Mouse (Mus musculus) intestine, embryonic 16.5 days (tissue): Measurements from ENCODE around the gene Hoxd9. TPM values are rescaled to one million over a fixed set of nuclear protein-coding genes. Genes with fewer than 3 reads are reported as not detected.

Experiments used
- ATAC-seq: fragments of 200-750 bp; cut with Nextera tagmentation; 2 replicates; pipeline ENCODE4 v1.8.0; 2017; ENCODE audit warnings: moderate TSS enrichment, moderate library complexity
- H3K27ac ChIP-seq: fragments of 300-500 bp; sonication (generic); 2 replicates; pipeline ENCODE4 v1.5.1; 2014; ENCODE audit warnings: mild to moderate bottlenecking, low read length
- H3K27me3 ChIP-seq: fragments of 300-500 bp; sonication (generic); replicated peaks from 2 replicates; pipeline ENCODE4 v1.6.1; 2014; ENCODE audit warnings: low read length, control low read depth, mixed read lengths; ENCODE audit not compliant: control insufficient read depth, insufficient read depth
- H3K36me3 ChIP-seq: fragments of 300-500 bp; sonication (generic); 2 replicates; pipeline ENCODE4 v1.6.1; 2014; ENCODE audit warnings: low read length, control low read depth; ENCODE audit not compliant: control insufficient read depth, insufficient read depth
- H3K4me1 ChIP-seq: fragments of 300-500 bp; sonication (generic); 2 replicates; pipeline ENCODE4 v1.6.1; 2014; ENCODE audit warnings: low read length, control low read depth, mixed read lengths; ENCODE audit not compliant: control insufficient read depth, insufficient read depth
- H3K4me2 ChIP-seq: fragments of 300-500 bp; sonication (generic); 2 replicates; pipeline ENCODE4 v1.6.1; 2014; ENCODE audit warnings: low read depth, low read length, control low read depth
- H3K4me3 ChIP-seq: fragments of 300-500 bp; sonication (generic); 2 replicates; pipeline ENCODE4 v1.5.1; 2014; ENCODE audit warnings: mild to moderate bottlenecking, low read length
- H3K9ac ChIP-seq: fragments of 300-500 bp; sonication (generic); 2 replicates; pipeline ENCODE4 v1.6.1; 2014; ENCODE audit warnings: low read depth, low read length
- H3K9me3 ChIP-seq: fragments of 300-500 bp; sonication (generic); 2 replicates; pipeline ENCODE4 v1.6.1; 2016; ENCODE audit warnings: low read length, control low read depth; ENCODE audit not compliant: control insufficient read depth
- WGBS: fragments of 180-500 bp; shearing (Covaris S2); extraction: QIAGEN DNeasy Blood & Tissue Kit; methylation state at CpG from one replicate; pipeline ENCODE4 v1.1.7; 2014; 5-methylcytosine and 5-hydroxymethylcytosine counted together
- polyA plus RNA-seq: library from polyadenylated mRNA; unstranded; fragments of >200 nt; fragmentation: Nextera tagmentation; extraction: Ambion mirVana; gene quantifications from 2 replicates; pipeline ENCODE4 v1.2.1, GENCODE M21; 2015

Gene Hoxd9
- polyA plus RNA-seq, 1 experiment from 2014 or later = 2.5 TPM

- Histone ChIP-seq H3K36me3 (no peaks in the 10 kb centered on the region), H3K4me1 (peaks cover 12% of the 10 kb centered on the region), H3K4me2 (no peak overlapping the region), H3K9me3 (no peaks in the 10 kb centered on the region), H3K27ac (no peak overlapping the region), H3K9ac (no peak overlapping the region), H3K27me3 (peaks cover 75% of the 10 kb centered on the region), H3K4me3 (no peak overlapping the region)
- 32% methylated on average over 7 of the region's 7 CpGs for WGBS
- ATAC-seq = no peak
Measured at GRCm38 (mm10) chr2:74707599-74707998, 10.1 kb downstream of the Hoxd9 start.

- no peaks in the 10 kb centered on the region for H3K36me3 ChIP-seq
- no peak for ATAC-seq
- H3K27ac ChIP-seq = no peak overlapping the region
- H3K4me1 ChIP-seq = peaks cover 12% of the 10 kb centered on the region
- no peaks in the 10 kb centered on the region for H3K9me3 ChIP-seq
- WGBS = 34% methylated on average over 4 of the region's 4 CpGs
- H3K4me2 ChIP-seq = no peak overlapping the region
- H3K9ac ChIP-seq = no peak overlapping the region
- H3K4me3 ChIP-seq = no peak overlapping the region
- peaks cover 73% of the 10 kb centered on the region for H3K27me3 ChIP-seq
Measured at GRCm38 (mm10) chr2:74708676-74709075, 11.1 kb downstream of the Hoxd9 start.

- Histone ChIP-seq H3K4me3 (no peak overlapping the region), H3K36me3 (no peaks in the 10 kb centered on the region), H3K4me1 (peaks cover 9% of the 10 kb centered on the region), H3K27me3 (peaks cover 64% of the 10 kb centered on the region), H3K27ac (no peak overlapping the region), H3K9me3 (no peaks in the 10 kb centered on the region), H3K4me2 (no peak overlapping the region), H3K9ac (no peak overlapping the region)
- WGBS = 17% methylated on average over 5 of the region's 5 CpGs
- no peak for ATAC-seq
Measured at GRCm38 (mm10) chr2:74709465-74710419, 12.2 kb downstream of the Hoxd9 start.

GRCm38 (mm10) chr2:74710929-74711543 lies 13.5 kb downstream of the Hoxd9 start:
- H3K4me1 ChIP-seq = peaks cover 7% of the 10 kb centered on the region; the same call in 1 of the 2 replicates
- no peaks in the 10 kb centered on the region for H3K9me3 ChIP-seq
- no peak overlapping the region for H3K27ac ChIP-seq
- ATAC-seq = no peak
- no peaks in the 10 kb centered on the region for H3K36me3 ChIP-seq
- peaks cover 54% of the 10 kb centered on the region for H3K27me3 ChIP-seq
- peak overlapping the region; percentile 43 for H3K4me2 ChIP-seq
- peak overlapping the region; percentile 66 for H3K4me3 ChIP-seq
- peak overlapping the region; percentile 33; the same call in 1 of the 2 replicates for H3K9ac ChIP-seq
- 3% methylated on average over 16 of the region's 16 CpGs for WGBS

GRCm38 (mm10) chr2:74711721-74712621 lies 14.4 kb downstream of the Hoxd9 start, which contains the start of the genes Hoxd3 and Hoxd4:
TSS of gene Hoxd3 (plus strand) at chr2:74711927.
TSS of gene Hoxd4 (plus strand) at chr2:74711929.
- peak; percentile 54 for ATAC-seq
- H3K27me3 ChIP-seq = peaks cover 49% of the 10 kb centered on the region
- H3K36me3 ChIP-seq = no peaks in the 10 kb centered on the region
- H3K4me3 ChIP-seq = peak within 1 kb of the TSS; percentile 66
- H3K4me2 ChIP-seq = peak within 1 kb of the TSS; percentile 60
- WGBS = under 1% methylated on average over 65 of the region's 65 CpGs
- H3K4me1 ChIP-seq = peaks cover 7% of the 10 kb centered on the region; the same call in 1 of the 2 replicates
- peak within 1 kb of the TSS; percentile 82 for H3K27ac ChIP-seq
- H3K9ac ChIP-seq = peak within 1 kb of the TSS; percentile 76
- H3K9me3 ChIP-seq = no peaks in the 10 kb centered on the region

- Histone ChIP-seq H3K9me3 (no peaks in the 10 kb centered on the region), H3K4me1 (peaks cover 7% of the 10 kb centered on the region; the same call in 1 of the 2 replicates), H3K4me3 (peak overlapping the region; percentile 66), H3K9ac (no peak overlapping the region), H3K36me3 (no peaks in the 10 kb centered on the region), H3K27me3 (peaks cover 40% of the 10 kb centered on the region), H3K27ac (no peak overlapping the region), H3K4me2 (peak overlapping the region; percentile 56)
- ATAC-seq = no peak
- WGBS = 20% methylated on average over 19 of the region's 19 CpGs
Measured at GRCm38 (mm10) chr2:74713239-74714150, 16.0 kb downstream of the Hoxd9 start.

GRCm38 (mm10) chr2:74714156-74714789 lies 16.7 kb downstream of the Hoxd9 start:
- Histone ChIP-seq H3K4me3 (peak overlapping the region; percentile 11; the same call in 1 of the 2 replicates), H3K9me3 (no peaks in the 10 kb centered on the region), H3K27ac (peak overlapping the region; percentile 33; the same call in 1 of the 2 replicates), H3K36me3 (no peaks in the 10 kb centered on the region), H3K9ac (no peak overlapping the region), H3K4me2 (peak overlapping the region; percentile 56), H3K4me1 (peaks cover 7% of the 10 kb centered on the region; the same call in 1 of the 2 replicates), H3K27me3 (peaks cover 33% of the 10 kb centered on the region)
- WGBS = 20% methylated on average over 18 of the region's 18 CpGs
- ATAC-seq = no peak

GRCm38 (mm10) chr2:74714881-74715280 lies 17.4 kb downstream of the Hoxd9 start:
- Histone ChIP-seq H3K4me3 (peak overlapping the region; percentile 11), H3K36me3 (no peaks in the 10 kb centered on the region), H3K9me3 (no peaks in the 10 kb centered on the region), H3K9ac (no peak overlapping the region), H3K4me1 (peaks cover 7% of the 10 kb centered on the region; the same call in 1 of the 2 replicates), H3K27ac (peak overlapping the region; percentile 33; the same call in 1 of the 2 replicates), H3K4me2 (peak overlapping the region; percentile 56), H3K27me3 (peaks cover 31% of the 10 kb centered on the region)
- WGBS = 5% methylated on average over 14 of the region's 14 CpGs
- ATAC-seq = peak; percentile 60
